Mouse (Mus musculus) CD8-positive naive resting alpha-beta T cell, adult 2 months (primary cell): ENCODE measurements around the gene Defb33.

ENCODE experiments used
- DNase-seq, 2 experiments: peaks; one replicate each; pipeline ENCODE4 v3.0.0; 2022; ENCODE audit warnings: low read depth in 2 of 2, low spot score in 2 of 2

Defb33 gene

DNA sequence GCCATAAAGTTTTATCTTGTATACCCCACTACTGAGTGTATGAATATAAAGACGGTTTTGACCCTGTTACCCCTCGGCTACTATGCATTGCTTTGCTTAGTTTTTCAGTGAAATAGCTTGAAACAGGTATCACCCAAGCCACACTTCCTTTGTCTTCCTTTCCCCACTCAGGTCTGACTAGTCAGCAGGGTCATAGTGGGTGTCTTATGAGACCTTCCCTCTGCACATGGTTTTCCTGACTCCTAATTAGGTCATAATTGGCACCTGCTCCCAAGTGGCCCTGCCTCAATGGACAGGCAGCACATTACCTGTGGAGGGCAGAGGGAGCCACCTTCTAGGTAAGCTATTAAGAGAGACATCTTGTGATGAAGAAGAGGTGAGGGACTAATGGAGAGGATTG lies at the start of gene Defb33:
Defb33 (plus strand) TSS at position 301 of the 400 bp plus-strand sequence.
- no peak for DNase-seq

DNA sequence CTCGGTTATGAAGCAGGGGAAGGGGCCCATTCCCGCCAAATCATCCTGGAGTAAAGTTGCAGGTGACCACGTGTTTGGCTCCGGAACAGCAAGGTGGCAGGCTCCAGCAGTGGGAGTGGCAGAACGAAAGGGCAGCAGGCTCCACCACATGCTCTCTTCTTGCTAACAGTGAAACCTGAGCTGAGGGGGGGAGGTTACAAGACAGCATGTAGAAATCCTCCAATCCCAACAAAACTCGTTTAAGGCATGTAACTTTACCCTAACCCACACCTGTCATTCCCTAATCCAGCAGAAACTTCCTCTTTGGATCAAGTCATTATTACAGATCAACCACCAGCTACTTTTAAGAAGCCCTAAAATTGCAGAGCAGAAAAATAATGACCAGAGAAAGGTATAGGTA lies 17.9 kb upstream of the Defb33 start:
- no peak for DNase-seq

DNA sequence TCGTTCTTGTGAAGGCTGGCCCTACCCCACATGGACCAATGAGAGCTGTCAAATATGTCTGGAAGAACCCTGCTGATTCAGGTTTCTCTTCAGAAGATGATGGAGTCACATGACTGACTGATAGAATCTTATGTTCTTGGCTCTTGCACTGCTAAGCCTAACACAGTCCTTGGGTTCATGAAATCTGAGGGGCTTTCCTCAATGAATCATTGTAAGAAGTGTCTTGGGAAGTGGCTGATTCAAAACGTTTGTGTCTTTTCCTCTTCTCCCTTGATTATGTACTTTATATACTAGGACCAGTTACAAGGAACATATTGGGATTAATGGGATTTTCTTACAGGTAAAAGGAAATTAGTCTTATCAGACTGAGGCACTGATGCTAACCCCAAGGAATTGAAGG lies 10.1 kb downstream of the Defb33 start, which contains the start of gene Gm15056:
Gm15056 (minus strand) TSS at position 101 of the 400 bp plus-strand sequence.
- DNase-seq: no peak

DNA sequence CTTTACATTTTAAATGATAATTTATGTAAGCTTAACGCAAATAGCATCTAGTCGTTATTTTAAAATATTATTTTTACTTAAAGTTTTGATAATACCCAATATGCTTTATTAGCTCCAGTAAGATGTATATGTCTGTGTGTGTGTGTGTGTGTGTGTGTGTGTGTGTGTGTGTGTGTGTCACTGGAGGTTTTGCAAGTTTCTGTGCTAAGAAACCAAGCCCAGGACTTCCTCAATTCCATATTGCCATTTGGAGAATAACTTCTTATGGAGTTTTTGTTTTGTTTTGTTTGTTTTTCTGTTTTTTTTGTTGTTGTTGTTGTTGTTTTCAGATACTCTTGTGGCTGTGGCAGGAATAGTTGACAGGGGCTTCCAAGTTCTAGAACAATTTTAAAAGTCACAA lies 14.7 kb downstream of the Defb33 start:
- no peak for DNase-seq

DNA sequence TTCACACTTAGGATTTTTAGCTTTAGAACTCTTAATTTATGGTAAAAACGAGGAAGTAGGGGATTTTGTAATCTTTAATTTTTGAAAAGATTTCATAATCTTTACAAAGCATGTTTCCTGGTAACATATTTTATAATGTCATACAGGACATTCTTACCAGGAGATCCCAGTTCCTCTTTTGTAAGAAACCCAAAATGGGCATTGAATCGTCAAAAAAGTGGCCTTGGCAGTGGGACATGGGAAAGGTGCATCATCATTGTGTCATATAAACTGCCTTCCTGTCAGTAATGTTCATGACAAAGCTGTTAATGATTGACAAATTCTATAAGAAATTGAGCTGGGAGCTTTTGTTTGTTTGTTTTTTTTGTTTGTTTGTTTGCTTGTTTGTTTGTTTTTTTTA lies 15.8 kb downstream of the Defb33 start:
- DNase-seq: no peak

DNA sequence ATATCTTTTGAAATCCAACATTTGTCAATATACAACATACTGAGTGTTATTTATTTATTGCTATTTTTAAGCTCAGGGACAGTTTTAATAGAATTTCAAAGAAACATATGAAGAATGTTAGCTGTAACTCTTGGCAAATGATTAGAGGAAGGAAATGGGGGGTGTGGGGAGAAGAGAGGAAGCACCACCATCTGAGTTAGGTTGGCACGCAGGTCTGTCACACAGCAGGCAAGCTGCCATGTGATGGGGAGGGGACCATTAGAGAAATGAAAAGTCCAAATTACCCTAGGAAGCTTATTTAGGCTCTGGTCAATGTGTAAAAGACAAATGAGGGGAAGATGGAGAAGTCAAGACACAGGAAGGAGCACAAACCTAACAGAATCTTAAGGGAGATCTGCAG lies 19.8 kb downstream of the Defb33 start:
- no peak for DNase-seq

DNA sequence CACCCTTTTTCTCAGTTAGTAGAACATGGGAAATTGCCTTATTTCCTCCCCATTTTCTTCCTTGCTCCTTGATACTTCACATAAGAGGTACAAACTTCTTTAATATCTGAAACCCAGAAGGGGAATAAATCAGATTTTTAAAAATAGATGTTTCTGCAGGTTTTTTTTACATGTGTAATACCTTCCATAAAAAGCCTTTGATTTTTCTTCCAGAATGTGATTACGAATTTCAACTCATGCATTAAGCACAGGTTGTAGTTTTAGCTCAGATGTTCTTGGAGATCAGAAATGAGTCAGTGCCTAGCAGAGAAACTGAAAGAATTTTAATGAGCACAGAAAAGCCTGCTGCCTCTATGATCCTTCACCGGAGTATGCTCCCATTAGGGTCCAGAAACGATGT lies 29.5 kb downstream of the Defb33 start, which contains the start of gene Gm6040:
Gm6040 (minus strand) TSS at position 101 of the 400 bp plus-strand sequence.
- DNase-seq: no peak

DNA sequence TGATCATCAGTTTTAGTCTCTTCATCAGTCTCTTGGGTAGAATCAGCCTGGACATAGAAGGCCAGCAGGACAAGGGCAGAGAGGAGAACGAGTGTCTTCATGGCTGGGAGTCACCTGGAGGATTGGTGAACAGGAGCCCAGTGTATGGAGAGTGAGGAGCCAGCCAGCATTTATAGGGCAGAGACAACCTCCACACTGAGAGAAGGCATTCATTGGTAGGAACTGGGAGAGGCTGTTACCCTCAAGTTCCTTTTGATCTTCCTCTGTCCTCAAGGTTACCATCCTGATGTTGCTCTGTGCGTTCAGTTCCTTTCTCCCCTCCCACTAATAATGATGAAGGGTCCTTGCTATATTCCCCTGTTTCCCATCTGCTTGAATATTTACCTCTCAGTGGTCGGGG lies 52.1 kb downstream of the Defb33 start, which contains the start of gene AY761185:
AY761185 (minus strand) TSS at position 101 of the 400 bp plus-strand sequence.
- DNase-seq: no peak
